Mouse (Mus musculus) cortical plate, adult 2 months (tissue): ENCODE data around the gene Cntnap5b.

Experiments used
- CTCF ChIP-seq: fragments of 200-500 bp; IDR thresholded peaks from 2 replicates; pipeline ENCODE4 v1.5.1; 2011; ENCODE audit warnings: mild to moderate bottlenecking, control low read depth, low read length; ENCODE audit not compliant: insufficient read depth; ENCODE audit errors: extremely low read depth
- POLR2A ChIP-seq: fragments of 200-500 bp; IDR thresholded peaks from 2 replicates; pipeline ENCODE4 v1.6.1; 2011; ENCODE audit warnings: mild to moderate bottlenecking, low read length, control low read depth; ENCODE audit not compliant: insufficient read depth; ENCODE audit errors: extremely low read depth

DNA sequence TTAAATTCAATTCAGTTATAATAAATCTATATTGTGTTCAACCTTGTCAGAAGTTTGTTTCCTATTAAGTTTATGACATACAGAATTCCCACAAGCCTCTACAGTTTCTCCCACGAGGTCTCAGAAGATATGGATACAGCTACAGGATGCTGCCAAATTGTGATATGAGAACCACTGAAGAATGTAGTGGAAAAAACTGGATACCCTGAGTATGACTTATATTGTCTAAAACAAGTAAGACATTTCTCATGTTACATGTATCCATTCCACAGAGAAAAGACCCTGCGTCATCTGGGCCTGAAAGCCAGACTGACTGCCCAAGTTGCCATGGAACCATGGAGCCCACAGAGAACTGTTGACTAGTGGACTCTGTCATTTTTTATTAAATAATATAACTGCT, 269.2 kb downstream of the Cntnap5b start:
- TF ChIP-seq POLR2A: no peak
- TF ChIP-seq CTCF: no peak
